Mouse (Mus musculus): ENCODE data around the gene Cul4a.
"Not testable (repeated sequence)": the region's sequence is repeated elsewhere in the genome, so short reads cannot be mapped to it uniquely, and the experiment has no call there.

Gene Cul4a

DNA sequence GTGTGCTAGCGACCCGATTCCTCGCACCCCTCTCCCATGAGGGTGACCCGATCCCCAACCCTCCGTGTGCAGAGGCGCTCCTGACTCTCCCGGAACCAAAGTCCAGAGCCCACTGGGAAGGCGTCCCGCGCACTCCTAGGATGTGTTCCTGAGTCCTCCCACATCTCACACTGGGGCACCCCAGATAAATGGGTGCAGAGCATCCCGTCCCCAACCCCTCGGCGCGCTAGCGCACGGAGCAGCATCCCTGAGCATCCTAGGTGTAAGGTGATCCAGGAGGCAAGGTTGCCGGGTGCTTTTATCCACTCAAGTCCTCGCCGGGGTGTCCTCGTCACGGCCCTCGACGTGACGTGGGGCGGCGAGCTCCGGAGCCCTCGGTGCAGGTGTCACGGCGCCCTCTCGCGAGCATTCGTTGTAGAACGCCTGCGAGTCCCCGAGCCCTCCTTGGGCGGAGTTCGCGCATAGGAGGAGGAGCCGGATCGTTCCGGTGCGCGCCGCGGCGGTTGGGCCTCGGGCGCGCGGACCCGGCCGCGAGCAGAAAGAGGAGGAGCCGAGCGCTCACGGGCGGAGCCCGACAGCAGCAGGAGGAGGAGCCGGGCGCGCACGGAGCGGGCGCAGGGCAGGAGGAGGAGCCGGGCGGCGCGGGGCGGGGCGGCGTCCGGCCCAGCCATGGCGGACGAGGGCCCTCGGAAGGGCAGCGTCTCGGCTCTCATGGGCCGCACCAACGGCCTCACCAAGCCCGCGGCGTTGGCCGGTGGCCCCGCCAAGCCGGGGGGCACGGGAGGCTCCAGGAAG, at the start of gene Cul4a, which contains the start of gene Pcid2:
Cul4a (plus strand) TSS at position 535 of the 795 bp plus-strand sequence.
Pcid2 (minus strand) TSS at position 373 of the 795 bp plus-strand sequence.
- in situ Hi-C loops (cut with MboI; ENCODE audit: low sequenced_read_pairs), result no loop called here

DNA sequence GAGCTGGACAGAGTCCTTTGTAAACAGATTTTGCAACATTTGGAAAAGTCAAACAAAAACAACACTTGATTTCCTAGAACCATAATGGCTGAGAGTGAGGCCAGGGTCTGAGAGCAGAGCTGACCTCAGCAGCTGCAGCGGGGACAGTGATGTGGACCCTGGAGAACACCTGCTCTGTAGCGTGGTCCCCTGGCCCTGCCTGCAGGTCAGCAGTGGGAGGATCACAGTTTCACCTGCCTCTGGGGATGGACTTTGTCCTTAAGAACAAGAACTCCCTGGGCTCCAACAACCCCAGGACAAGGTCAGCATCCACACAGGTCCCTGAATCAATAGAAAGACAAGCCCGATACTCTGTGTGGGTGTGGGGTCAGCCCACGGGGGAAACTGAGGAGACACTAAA, 48.1 kb upstream of the Cul4a start:
- in situ Hi-C loops (cut with MboI; ENCODE audit: low sequenced_read_pairs), result no loop called here

DNA sequence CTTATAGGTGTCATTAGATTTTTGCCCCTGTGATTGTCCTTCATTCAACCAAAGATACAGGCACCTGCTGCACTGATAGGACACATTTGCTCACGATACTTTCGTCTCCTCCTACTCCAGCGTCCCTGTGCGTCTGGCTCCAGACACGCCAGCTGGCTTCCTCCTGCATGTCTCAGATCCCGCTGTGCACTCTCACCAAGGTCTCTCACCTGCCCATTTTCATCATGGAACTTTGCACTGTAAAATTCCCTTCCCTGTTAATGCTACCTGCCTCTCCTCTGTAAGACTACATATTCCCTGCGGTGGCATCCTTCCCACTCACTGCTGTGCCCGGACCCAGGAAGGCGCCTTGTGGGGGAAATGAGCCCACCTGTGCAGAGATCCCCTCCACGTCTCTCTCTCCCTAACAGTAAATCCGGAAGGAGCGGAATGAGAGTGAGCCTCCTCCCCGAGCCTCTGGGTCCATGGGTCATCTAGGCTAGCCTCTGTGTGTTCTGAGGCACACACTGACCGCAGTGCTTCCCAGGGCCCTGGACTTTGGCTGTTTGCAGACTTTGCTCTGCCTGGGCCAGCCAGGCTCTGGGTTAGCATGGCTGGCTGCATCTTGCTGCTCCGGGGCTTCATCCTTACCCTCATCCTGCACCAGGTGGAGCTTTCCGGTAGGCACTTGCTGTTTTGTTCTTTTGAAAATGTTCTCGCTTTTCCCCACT, 44.8 kb upstream of the Cul4a start, which contains the start of gene Proz:
Proz (plus strand) TSS at position 474 of the 710 bp plus-strand sequence.
- in situ Hi-C loops (cut with MboI; ENCODE audit: low sequenced_read_pairs), result no loop called here

DNA sequence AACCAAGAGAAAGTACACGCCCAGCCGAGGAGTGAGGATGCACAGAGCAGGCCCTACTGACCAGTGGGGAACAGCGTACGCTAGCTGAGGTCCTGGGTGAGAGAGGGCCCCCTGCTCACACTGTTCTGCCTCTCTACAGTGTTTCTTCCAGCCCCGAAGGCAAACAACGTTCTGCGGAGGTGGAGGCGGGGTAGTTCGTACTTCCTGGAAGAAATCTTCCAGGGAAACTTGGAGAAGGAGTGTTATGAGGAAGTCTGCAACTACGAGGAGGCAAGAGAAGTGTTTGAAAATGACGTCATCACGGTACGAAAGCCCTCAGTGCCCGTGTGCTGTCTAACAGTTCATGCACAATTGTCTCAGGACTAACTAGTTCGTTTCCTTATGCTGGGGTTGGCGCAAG, 42.3 kb upstream of the Cul4a start:
- in situ Hi-C loops (cut with MboI; ENCODE audit: low sequenced_read_pairs), result no loop called here

DNA sequence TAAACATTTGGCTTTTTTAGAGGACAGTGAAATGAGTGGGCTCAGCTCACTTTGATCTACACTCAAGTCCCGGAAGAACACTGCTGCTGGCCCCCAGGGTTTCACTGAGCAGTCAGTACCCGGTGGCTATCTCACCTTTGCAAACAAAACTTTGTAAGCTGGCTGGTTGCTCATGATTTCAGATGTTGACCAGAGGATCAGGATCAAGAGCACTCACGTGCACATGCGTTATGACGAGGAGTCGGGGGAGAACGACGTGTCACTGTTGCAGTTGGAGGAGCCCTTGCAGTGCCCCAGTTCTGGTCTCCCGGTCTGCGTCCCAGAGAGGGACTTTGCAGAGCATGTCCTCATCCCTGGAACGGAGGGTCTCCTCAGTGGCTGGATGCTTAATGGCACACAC, 32.2 kb upstream of the Cul4a start:
- in situ Hi-C loops (cut with MboI; ENCODE audit: low sequenced_read_pairs), result no loop called here

DNA sequence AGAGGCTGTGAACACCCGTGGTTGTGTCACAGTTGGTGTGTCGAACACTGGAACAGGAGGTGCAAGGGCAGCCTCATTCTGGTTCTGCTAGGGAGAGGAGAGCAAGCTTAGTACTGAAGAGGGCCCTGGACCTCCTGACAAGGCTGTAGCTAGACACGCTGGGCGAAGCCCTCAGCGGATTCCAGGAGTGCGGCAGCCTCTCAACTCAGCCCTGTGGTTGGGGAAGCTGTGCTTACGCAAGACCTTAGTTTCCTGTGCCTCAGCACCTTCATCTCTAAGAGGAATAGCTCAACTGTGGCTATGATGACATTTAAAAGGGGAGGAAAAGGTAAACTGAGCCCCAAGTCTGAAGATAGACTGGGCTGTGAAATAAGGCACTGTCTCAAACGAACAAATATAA, 30.4 kb upstream of the Cul4a start:
- in situ Hi-C loops (cut with MboI; ENCODE audit: low sequenced_read_pairs), result no loop called here

DNA sequence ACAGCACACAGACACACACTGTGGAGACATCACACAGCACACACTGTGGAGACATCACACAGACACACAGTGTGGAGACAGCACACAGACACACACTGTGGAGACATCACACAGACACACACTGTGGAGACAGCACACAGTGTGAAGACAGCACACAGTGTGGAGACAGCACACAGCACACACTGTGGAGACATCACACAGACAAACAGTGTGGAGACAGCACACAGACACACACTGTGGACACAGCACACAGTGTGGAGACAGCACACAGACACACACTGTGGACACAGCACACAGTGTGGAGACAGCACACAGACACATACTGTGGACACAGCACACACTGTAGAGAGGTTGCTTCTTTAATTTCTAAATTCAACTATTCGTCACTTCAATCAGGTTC, 29.8 kb upstream of the Cul4a start:
- in situ Hi-C loops (cut with MboI; ENCODE audit: low sequenced_read_pairs), result not testable (repeated sequence)

DNA sequence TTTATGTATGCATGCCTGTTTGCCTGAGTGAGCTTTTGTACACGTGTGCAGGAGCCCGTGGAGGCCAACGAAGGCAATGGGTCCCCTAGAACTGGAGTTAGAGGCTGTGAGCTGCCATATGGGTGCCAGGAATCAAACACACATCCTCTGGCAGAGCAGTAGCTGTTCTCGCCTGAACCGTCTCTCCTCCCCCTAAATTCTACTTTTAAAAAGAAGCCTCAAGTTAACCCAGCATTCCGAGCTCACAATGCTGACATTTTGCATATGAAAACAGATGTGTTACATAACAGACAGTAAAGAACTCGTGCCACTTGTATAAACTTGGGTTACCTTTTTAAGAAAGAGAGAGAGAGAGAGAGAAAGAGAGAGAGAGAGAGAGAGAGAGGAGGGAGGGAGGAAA, 27.9 kb upstream of the Cul4a start:
- in situ Hi-C loops (cut with MboI; ENCODE audit: low sequenced_read_pairs), result no loop called here

DNA sequence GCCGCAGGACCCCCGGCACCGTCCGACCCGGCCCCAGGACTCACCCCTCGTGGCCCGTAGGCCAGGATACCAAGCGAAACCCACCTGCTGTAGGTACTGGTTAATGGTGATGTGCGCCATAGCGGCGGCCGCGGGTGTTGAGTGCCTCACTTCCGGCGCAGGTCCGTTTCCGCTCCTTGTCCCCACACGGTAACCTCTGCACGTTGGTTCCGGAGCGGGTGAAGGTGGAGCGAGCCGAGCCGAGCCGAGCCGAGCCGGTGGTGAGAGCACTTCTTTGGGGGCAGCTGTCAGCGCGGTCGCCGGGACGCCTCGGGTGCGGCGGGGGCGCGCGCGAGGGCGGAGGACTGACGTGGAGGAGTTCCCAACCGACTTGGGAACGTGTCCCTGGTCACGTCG, 732 bp upstream of the Cul4a start:
- in situ Hi-C loops (cut with MboI; ENCODE audit: low sequenced_read_pairs), result no loop called here

DNA sequence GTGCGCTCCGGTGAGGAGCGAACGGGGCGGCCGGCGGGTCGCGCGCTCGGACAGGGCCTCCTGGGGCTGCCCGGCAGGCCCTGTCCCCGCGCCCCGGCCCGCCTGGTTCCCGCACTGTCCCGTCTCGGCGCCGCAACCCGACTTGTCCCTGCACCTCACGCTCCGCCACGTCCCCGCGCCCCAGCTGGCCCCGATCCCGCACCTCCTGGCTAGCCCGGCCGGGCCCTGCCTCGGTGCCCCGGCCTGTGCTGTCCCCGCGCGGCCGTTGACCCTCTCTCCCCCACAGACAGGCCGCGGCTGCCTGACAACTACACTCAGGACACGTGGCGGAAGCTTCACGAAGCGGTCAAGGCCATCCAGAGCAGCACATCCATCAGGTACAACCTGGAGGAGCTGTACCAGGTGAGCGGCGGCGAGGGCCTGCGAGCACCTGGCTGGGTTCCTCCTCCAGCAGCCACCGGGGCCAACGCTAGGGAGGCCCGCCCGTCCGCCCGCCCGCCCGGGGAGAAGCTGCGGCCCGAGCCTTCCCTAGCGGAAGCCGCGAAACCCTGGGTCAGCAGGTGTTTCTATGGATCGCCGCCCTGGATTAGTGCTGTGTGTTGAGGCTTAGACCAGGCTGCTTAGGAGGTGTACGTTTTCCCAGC, 609 bp downstream of the Cul4a start:
- in situ Hi-C loops (cut with MboI; ENCODE audit: low sequenced_read_pairs), result no loop called here

DNA sequence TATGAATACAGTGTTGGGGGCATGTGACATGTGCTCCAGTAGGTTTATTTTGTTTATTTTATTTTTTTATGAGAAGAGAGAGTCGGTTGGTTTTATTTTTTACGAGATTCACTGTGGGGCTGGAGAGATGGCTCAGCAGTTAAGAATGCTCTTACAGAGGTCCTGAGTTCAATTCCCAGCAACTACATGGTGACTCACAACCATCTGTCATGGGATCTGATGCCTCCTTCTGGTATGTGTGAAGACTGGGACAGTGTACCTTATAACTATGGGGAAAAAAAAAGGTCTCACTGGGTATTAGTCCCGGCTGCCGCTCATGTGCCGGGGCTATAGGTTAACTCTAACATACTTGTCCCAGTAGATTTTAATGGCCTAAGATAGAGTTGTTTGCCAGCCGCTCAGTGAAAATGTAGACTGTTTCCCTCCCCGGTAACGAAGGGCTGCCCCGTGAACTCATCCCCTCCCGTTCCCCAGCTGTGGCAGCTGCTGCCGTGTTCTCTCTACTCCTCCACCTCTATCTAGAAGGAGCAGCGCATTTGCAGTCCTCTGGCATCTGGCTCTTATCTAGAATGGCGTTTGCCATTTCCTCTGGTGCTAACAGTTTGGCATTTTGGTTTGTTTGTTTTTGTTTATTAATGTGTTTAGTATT, 2.7 kb downstream of the Cul4a start:
- in situ Hi-C loops (cut with MboI; ENCODE audit: low sequenced_read_pairs), result no loop called here

DNA sequence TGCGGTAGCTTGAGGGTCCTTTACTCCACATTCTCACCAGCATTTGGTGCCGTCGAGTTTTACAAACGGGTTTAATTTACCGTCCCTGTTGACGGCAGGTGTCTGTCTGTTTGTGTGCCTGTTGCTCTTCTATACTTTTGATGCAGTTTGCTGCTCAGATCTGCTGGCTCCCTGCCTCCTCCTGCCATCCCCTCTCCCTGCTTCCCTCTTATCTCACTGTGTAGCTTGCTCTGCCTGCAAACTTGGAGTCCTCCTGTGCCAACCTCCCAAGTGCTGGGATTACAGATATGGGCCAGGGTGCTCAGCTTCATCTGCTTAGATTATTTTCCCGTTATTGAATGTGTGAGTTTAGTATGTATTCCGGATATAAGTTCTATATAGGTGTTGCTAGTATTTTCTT, 3.5 kb downstream of the Cul4a start:
- in situ Hi-C loops (cut with MboI; ENCODE audit: low sequenced_read_pairs), result no loop called here

DNA sequence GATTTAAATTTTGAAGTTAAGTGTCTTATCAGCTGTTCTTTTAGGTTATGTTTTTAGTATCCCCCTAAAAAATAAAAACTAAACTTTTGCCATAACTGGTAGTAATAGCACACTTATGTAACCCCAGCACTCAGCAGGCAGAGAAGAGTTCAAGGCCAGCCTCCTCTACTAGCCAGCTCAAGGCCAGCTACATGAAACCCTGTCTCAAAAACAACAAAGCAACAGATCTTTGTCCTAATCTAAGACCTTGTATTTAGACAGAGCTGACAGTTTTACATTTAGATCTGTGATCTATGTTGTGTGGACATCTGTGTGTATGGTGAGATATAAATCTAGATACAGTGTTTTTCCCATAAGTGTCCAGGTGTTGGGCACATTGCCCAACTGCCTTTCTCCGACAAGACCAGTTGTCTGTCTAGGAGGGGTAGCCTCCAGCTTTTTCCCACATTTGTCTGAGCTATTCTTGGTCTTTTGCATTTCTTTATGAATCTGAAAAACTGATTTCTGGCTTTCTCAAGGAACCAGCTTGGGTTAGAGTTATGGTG, 4.1 kb downstream of the Cul4a start:
- in situ Hi-C loops (cut with MboI; ENCODE audit: low sequenced_read_pairs), result no loop called here

DNA sequence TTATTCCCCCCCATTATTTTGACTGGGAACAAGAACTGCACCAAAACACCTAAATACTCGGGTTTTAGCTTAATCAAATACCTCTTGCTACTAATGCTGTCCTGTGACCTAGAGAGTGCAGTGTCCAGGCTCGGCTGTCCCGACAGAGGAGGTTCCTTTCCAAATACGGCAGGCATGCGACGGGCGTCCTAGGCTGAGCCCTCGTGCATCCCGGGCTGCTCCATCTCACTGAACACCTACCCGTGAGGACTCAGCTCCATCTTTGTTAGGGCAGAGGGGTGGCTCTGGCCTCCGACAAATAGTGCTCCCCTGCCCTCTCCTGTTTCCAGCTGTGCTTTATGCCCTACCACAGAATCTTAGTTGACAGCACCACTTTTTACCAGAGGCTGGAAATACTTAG, 6.5 kb downstream of the Cul4a start:
- in situ Hi-C loops (cut with MboI; ENCODE audit: low sequenced_read_pairs), result no loop called here

DNA sequence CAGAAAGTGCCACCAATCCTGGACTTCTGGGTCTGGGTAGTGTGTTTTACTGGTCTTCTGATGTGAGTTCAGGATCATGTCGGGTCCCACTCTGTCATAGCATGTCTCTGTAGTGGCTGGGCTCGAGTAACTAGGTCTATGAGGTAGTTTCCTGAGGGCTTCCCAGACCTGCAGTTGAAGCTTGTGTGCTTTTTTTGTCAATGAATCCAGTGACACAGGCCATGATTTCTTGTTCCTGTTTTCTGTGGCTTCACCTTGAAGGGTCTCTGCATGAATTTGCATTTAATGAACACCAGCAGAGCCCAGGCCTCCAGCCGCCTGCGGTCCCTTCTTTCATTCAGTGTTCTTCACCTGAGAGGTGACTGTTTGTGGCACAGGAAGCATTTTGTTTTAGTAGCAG, 7.8 kb downstream of the Cul4a start:
- in situ Hi-C loops (cut with MboI; ENCODE audit: low sequenced_read_pairs), result no loop called here

DNA sequence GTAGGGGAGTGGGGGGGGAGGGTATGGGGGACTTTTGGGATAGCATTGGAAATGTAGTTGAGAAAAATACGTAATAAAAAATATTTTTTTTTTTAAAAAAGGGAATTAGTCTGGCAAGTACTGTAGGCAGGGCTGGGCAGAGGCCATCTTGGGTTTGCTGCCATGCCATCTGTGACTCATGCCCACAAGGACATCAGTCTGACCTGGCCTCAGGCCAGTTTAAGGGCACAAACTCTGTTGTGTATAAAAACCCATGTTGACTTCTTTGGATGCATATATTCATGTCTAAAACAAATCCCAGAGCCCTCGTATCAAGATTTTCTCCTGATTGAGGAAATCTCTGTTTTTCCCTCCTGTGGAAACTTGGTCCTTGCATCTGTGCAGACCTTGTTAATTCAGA, 11.7 kb downstream of the Cul4a start:
- in situ Hi-C loops (cut with MboI; ENCODE audit: low sequenced_read_pairs), result no loop called here

DNA sequence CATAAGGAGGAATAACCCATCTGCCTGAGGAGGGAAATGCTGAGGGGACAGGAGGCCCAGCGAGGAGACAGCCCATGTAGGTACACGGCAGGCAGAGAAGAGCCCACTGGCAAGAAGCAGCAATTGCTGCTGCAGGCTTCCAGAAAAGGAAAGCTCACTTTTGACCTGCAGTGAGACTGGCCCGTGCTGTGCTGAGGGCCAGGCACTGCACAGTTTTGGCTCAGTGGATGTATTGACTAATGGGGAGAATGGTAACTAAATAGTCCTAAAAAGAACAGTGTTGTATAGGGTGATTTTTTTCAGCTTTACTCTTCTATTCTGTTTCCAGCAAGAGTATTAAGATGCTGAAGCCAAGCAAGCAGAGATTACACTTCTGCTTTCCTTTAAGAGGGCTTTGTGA, 13.1 kb downstream of the Cul4a start:
- in situ Hi-C loops (cut with MboI; ENCODE audit: low sequenced_read_pairs), result no loop called here

DNA sequence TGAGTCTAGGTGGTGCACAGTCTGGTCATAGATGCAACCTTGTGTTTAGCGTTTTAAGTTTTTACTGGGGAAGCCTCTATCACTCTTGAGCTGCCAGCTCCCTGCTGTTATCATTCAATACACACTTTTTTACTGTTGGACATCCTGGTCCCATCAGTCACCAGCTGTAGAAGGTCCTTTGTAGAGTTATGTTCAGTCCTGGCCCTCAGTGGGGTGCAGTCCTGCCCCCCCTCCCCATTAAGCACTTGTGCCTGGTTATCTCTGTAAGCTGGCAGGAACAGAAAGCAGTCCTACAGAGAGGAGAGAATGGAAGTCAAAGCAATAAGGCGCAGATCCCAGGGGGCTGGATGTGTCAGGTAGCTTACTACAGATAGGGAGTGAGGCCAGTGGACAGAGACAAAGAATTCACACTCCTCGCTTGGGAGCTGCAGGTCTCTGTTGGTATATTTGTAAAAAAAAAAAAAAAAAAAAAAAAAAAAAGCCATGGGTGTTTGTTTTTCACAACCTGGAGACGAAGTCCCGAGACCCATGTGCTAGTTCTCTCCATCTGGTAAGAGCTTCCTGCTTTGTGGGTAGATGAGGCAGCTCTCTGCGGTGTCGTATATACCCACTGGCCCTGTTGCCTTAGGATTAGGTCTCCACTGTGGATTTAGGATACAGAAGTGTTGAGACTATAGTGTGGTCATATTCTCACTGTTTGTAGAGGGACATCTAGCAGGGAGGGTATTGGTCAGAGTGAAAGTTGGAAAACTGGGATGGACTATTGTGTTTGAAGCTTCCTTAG, 15.7 kb downstream of the Cul4a start:
- in situ Hi-C loops (cut with MboI; ENCODE audit: low sequenced_read_pairs), result no loop called here

DNA sequence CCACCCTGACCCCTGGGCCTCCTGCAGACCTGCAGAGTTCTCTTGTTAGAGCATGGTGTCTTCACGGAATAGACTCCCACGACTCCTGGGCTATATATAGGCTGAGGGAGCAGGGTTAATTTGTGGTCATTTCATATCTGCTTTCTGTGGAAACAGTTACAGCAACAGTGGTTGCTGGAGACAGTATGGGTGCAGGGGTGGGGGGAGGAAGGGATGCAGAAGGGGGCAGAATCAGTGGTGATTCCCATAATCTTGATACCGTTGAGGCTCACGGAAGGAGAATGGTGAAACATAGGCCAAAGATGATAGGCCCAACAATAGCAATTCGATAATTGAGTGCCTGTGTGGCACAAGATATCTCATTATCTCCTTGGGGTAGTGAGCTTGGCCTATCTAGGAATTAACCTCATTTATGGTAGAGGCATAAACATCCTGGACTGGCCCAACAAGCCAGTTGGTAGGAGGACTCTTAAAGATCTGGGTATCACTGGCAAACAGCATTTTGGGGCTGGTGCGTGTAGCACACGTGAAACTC, 17.5 kb downstream of the Cul4a start:
- in situ Hi-C loops (cut with MboI; ENCODE audit: low sequenced_read_pairs), result no loop called here

DNA sequence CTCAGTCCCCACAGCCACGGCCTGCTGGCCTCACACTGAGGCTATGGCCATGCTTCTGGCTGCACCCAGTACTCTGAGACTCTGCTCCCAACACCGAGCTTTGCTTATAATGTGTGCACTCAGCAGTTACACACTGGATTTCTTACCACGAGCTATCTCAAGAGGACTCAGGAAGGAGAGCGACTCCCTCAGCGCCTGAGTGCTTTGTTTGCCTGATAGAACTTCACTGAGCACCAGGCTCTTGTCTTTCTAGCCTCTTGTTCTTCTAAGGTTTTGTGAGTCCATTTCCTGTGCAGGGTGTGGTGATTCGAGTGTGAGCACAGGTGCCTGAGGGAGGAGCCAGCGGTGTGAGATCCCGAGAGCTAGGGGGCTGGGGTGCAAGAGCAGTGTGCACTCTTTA, 19.5 kb downstream of the Cul4a start:
- in situ Hi-C loops (cut with MboI; ENCODE audit: low sequenced_read_pairs), result no loop called here

Measured in CH12F3 (cell line).